Mouse (Mus musculus): ENCODE measurements around the gene Ctf1.
"Not testable (repeated sequence)": the region's sequence is repeated elsewhere in the genome, so short reads cannot be mapped to it uniquely, and the experiment has no call there.

The Ctf1 gene

GRCm38 (mm10) chr7:127732066-127732465, 19.5 kb downstream of the Ctf1 start, which contains the start of gene Ctf2:
Gene Ctf2 (minus strand): TSS chr7:127732166.
- DNase-seq (ENCODE audit: low spot score in 2 of 2): not testable (repeated sequence)

GRCm38 (mm10) chr7:127744366-127745045, 32.0 kb downstream of the Ctf1 start, which contains the start of gene Fbxl19:
Gene Fbxl19 (plus strand): TSS chr7:127744543.
- DNase-seq (ENCODE audit: low spot score in 2 of 2): peak; percentile 58 to 73

GRCm38 (mm10) chr7:127745251-127745651, 32.7 kb downstream of the Ctf1 start:
- DNase-seq (ENCODE audit: low spot score in 2 of 2): peak; percentile 91 to 94

GRCm38 (mm10) chr7:127745652-127746493, 33.3 kb downstream of the Ctf1 start:
- DNase-seq (ENCODE audit: low spot score in 2 of 2): peak; percentile 75 to 83

- peak in 1 of 2 experiments; percentile 20 for DNase-seq (ENCODE audit: low spot score in 2 of 2)
Measured at GRCm38 (mm10) chr7:127746494-127747491, 34.3 kb downstream of the Ctf1 start.

- no peak for DNase-seq (ENCODE audit: low spot score in 2 of 2)
Measured at GRCm38 (mm10) chr7:127747559-127748234, 35.2 kb downstream of the Ctf1 start.

- DNase-seq (ENCODE audit: low spot score in 2 of 2): no peak
Measured at GRCm38 (mm10) chr7:127748235-127748560, 35.7 kb downstream of the Ctf1 start.

- no peak for DNase-seq (ENCODE audit: low spot score in 2 of 2)
Measured at GRCm38 (mm10) chr7:127750131-127751127, 37.9 kb downstream of the Ctf1 start.

GRCm38 (mm10) chr7:127751619-127752018, 39.1 kb downstream of the Ctf1 start:
- no peak for DNase-seq (ENCODE audit: low spot score in 2 of 2)

- DNase-seq (ENCODE audit: low spot score in 2 of 2): no peak
Measured at GRCm38 (mm10) chr7:127752069-127752468, 39.5 kb downstream of the Ctf1 start.

GRCm38 (mm10) chr7:127753158-127753557, 40.6 kb downstream of the Ctf1 start:
- DNase-seq (ENCODE audit: low spot score in 2 of 2): no peak

GRCm38 (mm10) chr7:127753741-127754140, 41.2 kb downstream of the Ctf1 start:
- DNase-seq (ENCODE audit: low spot score in 2 of 2): no peak

- peak in 1 of 2 experiments; percentile 26 for DNase-seq (ENCODE audit: low spot score in 2 of 2)
Measured at GRCm38 (mm10) chr7:127759716-127760115, 47.2 kb downstream of the Ctf1 start.

- DNase-seq (ENCODE audit: low spot score in 2 of 2): no peak
Measured at GRCm38 (mm10) chr7:127760478-127760877, 47.9 kb downstream of the Ctf1 start.

GRCm38 (mm10) chr7:127761026-127761425, 48.5 kb downstream of the Ctf1 start:
- DNase-seq (ENCODE audit: low spot score in 2 of 2): peak; percentile 53 to 61

GRCm38 (mm10) chr7:127763642-127764041, 51.1 kb downstream of the Ctf1 start:
- no peak for DNase-seq (ENCODE audit: low spot score in 2 of 2)

- no peak for DNase-seq (ENCODE audit: low spot score in 2 of 2)
Measured at GRCm38 (mm10) chr7:127765756-127766155, 53.2 kb downstream of the Ctf1 start.

- DNase-seq (ENCODE audit: low spot score in 2 of 2): peak; percentile 60 to 72
Measured at GRCm38 (mm10) chr7:127766851-127767609, 54.5 kb downstream of the Ctf1 start.

Data from spleen, postnatal 36 days (tissue).